Mouse (Mus musculus): ENCODE measurements around the gene Six6.

- TF ChIP-seq CTCF (IDR thresholded peaks at IDR 0.05; ENCODE audit: insufficient read depth, low read depth, low read length) (no peak), POLR2A (IDR thresholded peaks at IDR 0.05; ENCODE audit: insufficient read depth, low read depth, low read length) (no peak)
Observed at GRCm38 (mm10) chr12:72939616-72940015, at the start of gene Six6.
